Mouse (Mus musculus): ENCODE results near the gene 1600002K03Rik. TPM values are rescaled to one million over a fixed set of nuclear protein-coding genes. Genes with fewer than 3 reads are reported as not detected.
"Not testable (repeated sequence)": the region's sequence is repeated elsewhere in the genome, so short reads cannot be mapped to it uniquely, and the experiment has no call there.

1600002K03Rik gene
- polyA plus RNA-seq, 1 experiment from 2014 or later: 9.5 TPM

DNA sequence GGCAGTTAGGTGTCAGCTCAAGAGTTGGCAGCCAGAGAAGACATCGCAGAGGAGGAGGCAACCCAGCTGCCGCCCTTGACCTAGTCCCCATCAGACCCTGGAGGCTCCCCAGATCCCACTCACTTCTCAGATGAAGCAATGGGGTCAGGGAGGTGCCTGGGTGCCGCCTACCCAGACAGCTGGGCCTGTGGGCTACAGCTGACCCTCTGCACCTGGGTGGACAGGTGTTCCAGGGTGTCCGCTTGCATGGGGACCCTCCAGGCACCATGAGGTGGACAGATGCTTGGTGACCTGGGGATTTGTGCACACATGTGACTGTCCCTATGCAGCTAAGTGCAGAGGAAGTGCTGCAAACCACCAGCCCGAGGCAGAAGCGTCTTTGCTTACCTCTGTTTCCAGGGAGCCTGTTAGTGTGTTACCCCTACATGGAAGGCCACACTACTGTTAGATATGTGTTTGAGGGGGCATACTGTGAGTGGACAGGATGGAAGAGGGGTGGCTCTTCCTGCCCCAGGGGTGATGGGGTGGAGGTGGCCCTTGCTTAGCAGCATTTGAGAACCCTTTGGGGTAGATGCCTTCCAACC is 9.9 kb upstream of the 1600002K03Rik start:
- no peaks in the 10 kb centered on the region for H3K36me3 ChIP-seq
- no peak overlapping the region for H3K4me3 ChIP-seq (replicated peaks)
- ATAC-seq (ENCODE audit: insufficient number of reproducible peaks, insufficient read depth, low FRiP score, low TSS enrichment, low read depth): no peak
- no peaks in the 10 kb centered on the region for H3K9me3 ChIP-seq
- peak overlapping the region; percentile 95 for H3K27ac ChIP-seq
- H3K27me3 ChIP-seq: no peaks in the 10 kb centered on the region; the same call in 1 of the 2 replicates
- 0 out of 2 replicates have a peak overlapping the region, but pooled peaks have one; percentile 10 for H3K4me2 ChIP-seq
- H3K9ac ChIP-seq (replicated peaks): no peak overlapping the region
- 58% methylated on average over 6 of the region's 6 CpGs for WGBS
- H3K4me1 ChIP-seq (replicated peaks): peaks cover 76% of the 10 kb centered on the region

DNA sequence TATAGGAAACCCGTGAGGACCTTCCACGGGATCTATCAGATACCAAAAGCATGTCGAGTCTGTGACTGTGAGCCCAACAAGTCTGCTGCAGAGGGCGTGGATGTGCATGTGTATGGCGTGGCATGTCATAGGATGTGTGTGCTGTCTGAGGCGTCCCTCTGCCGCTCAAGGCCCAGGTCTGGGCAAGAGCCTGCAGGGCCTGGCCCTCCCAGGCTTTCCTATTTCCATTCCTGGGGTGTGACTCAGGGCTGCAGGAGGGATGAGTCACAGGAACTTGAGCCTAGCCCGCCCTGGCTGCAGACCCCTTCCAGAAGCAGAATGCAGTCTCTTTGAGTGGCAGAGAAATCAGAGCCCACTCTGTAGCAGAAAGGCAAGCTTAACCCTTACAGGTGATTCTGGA is 9.0 kb upstream of the 1600002K03Rik start:
- Histone ChIP-seq H3K4me3 (replicated peaks) (no peak overlapping the region), H3K4me2 (peak overlapping the region; percentile 89; the same call in 1 of the 2 replicates), H3K4me1 (replicated peaks) (peaks cover 71% of the 10 kb centered on the region), H3K27ac (no peak overlapping the region), H3K9me3 (no peaks in the 10 kb centered on the region), H3K9ac (replicated peaks) (no peak overlapping the region; the same call in 1 of the 2 replicates), H3K36me3 (no peaks in the 10 kb centered on the region), H3K27me3 (no peaks in the 10 kb centered on the region; the same call in 1 of the 2 replicates)
- ATAC-seq (ENCODE audit: insufficient number of reproducible peaks, insufficient read depth, low FRiP score, low TSS enrichment, low read depth): no peak
- 77% methylated on average over 8 of the region's 8 CpGs for WGBS

DNA sequence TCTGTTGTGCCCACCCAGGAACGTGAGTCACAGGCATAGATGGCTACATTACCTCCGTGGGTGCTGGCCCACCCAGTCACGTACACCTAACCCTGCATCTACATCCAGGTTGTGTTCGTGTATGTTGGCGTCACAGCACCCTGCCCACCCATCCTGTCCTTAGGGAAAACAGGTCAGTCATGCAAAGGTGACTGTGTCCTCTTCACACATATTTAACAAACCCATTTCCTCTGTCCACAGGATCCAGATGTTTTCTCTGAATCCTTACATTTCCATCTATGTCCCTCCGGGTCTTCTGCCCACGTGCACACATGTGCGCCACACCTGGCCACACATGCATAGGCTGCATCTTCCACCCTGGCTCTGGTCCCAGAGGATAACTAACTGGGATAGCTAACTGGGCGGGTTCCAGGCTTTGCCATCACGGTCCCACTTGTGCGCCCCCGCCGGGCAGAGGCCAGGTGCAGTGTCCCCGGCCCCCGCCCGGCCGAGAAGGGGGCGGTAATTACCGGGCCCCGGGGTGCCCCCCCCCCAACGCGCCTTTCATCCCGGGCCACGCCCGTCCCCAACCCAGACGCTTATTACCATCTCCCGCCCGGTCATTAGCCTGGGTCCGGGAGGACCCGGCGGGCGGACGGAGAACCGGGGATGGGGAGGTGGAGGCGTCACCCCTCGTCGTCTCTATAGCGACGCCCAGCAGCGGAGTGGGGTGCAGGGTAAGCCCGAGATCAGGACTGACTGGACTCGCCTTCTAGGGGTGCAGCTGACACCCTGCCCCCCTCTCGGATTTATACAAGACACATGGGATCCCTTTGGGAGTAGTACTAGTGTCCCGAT is 8.4 kb upstream of the 1600002K03Rik start:
- Histone ChIP-seq H3K9ac (replicated peaks) (peak overlapping the region; percentile 57), H3K4me2 (peak overlapping the region; percentile 89), H3K27ac (no peak overlapping the region; the same call in 1 of the 2 replicates), H3K36me3 (no peaks in the 10 kb centered on the region), H3K4me1 (replicated peaks) (peaks cover 71% of the 10 kb centered on the region), H3K4me3 (replicated peaks) (peak overlapping the region; percentile 41), H3K9me3 (no peaks in the 10 kb centered on the region), H3K27me3 (no peaks in the 10 kb centered on the region; the same call in 1 of the 2 replicates)
- WGBS: 7% methylated on average over 44 of the region's 44 CpGs
- ATAC-seq (ENCODE audit: insufficient number of reproducible peaks, insufficient read depth, low FRiP score, low TSS enrichment, low read depth): no peak

DNA sequence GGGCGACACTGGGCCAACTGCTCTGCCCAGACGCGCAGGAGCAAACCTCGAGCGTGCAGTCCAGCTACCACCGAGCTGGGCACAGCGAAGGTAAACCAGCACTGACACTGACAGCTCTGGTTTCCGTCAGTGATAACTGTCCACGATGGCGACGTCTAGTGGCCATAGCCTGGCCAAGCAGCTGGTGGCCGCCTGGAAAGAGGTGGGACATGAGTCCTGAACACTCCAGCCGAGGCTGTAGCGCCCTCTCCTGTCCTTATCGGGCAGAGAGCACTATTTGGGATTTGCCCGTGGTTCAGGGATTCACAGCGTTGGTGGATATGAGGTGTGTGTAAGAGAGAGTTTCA is 7.8 kb upstream of the 1600002K03Rik start:
- WGBS: under 1% methylated on average over 17 of the region's 17 CpGs
- H3K4me2 ChIP-seq: peak overlapping the region; percentile 89
- H3K4me3 ChIP-seq (replicated peaks): peak overlapping the region; percentile 41
- H3K36me3 ChIP-seq: peaks cover 4% of the 10 kb centered on the region
- no peaks in the 10 kb centered on the region for H3K9me3 ChIP-seq
- H3K4me1 ChIP-seq (replicated peaks): peaks cover 74% of the 10 kb centered on the region
- peak overlapping the region; percentile 57 for H3K9ac ChIP-seq (replicated peaks)
- H3K27me3 ChIP-seq: no peaks in the 10 kb centered on the region; the same call in 1 of the 2 replicates
- ATAC-seq (ENCODE audit: insufficient number of reproducible peaks, insufficient read depth, low FRiP score, low TSS enrichment, low read depth): peak; percentile 2; the same call in 1 of the 2 replicates
- H3K27ac ChIP-seq: peak overlapping the region; percentile 59

DNA sequence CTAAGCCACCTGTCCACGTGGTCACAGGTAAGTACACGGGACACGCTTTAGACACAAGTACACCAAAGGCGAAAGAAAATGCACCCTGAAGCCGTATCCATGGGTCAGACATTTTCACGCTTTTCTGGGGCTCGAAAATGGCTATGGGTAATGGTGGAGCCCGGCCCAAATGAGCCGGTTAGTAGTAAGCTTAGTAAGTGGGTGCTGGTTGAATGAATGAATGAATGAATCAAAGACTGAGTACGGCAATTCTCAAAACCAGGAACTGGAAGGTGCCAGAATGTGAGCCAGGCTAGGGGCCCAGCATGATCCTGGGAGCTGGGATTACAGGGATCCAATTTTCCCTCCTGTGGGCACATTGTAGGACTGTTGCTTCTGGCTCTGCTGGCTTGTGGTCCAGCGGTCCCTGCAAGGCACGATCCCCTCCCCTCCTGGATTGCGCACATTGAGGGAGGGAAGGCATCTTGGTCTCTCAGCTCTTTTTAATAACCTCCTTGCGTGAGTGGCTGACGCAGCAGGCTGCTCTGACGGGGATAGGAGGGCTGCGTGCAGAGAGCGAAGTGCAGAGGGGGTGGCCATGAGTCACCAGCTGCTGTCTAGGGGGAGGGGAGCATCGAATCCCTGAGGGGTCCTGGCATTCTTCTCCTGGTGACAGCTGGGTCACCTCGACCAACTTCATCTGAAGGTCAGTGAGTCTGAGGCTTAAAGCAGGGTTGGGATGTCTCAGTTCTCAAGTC is 7.2 kb upstream of the 1600002K03Rik start, which contains the start of gene Cirbp:
Gene Cirbp (plus strand): TSS at position 594 of the 737 bp plus-strand sequence.
- Histone ChIP-seq H3K4me1 (replicated peaks) (peaks cover 72% of the 10 kb centered on the region), H3K27ac (peak within 1 kb of the TSS; percentile 99), H3K36me3 (peaks cover 10% of the 10 kb centered on the region), H3K4me2 (peak within 1 kb of the TSS; percentile 90), H3K9me3 (no peaks in the 10 kb centered on the region), H3K9ac (replicated peaks) (peak within 1 kb of the TSS; percentile 57), H3K4me3 (replicated peaks) (peak within 1 kb of the TSS; percentile 41), H3K27me3 (no peaks in the 10 kb centered on the region; the same call in 1 of the 2 replicates)
- no peak for ATAC-seq (ENCODE audit: insufficient number of reproducible peaks, insufficient read depth, low FRiP score, low TSS enrichment, low read depth)
- WGBS: 15% methylated on average over 20 of the region's 20 CpGs

DNA sequence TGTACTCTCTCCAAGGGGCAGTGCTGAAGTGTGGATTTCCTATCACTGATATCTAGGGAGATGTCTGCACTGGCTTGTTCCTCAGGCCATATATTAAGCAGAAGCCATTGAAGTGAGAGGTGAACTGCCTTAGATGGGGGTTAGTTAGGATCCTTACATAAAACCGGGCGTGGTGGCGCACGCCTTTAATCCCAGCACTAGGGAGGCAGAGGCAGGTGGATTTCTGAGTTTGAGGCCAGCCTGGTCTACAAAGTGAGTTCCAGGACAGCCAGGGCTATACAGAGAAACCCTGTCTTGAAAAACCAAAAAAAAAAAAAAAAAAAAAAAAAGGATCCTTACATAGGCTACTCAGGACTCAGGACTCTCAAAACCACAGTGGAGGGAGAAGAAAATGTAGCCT is 6.6 kb upstream of the 1600002K03Rik start:
- WGBS: 91% methylated on average over 4 of the region's 4 CpGs
- not testable (repeated sequence) for ATAC-seq (ENCODE audit: insufficient number of reproducible peaks, insufficient read depth, low FRiP score, low TSS enrichment, low read depth); H3K27ac ChIP-seq; H3K27me3 ChIP-seq; H3K9me3 ChIP-seq
- Histone ChIP-seq H3K9ac (replicated peaks) (0 out of 2 replicates have a peak overlapping the region, but pooled peaks have one; percentile 57), H3K4me1 (replicated peaks) (peaks cover 66% of the 10 kb centered on the region), H3K4me3 (replicated peaks) (peak overlapping the region; percentile 41), H3K4me2 (0 out of 2 replicates have a peak overlapping the region, but pooled peaks have one; percentile 89), H3K36me3 (peaks cover 15% of the 10 kb centered on the region)

DNA sequence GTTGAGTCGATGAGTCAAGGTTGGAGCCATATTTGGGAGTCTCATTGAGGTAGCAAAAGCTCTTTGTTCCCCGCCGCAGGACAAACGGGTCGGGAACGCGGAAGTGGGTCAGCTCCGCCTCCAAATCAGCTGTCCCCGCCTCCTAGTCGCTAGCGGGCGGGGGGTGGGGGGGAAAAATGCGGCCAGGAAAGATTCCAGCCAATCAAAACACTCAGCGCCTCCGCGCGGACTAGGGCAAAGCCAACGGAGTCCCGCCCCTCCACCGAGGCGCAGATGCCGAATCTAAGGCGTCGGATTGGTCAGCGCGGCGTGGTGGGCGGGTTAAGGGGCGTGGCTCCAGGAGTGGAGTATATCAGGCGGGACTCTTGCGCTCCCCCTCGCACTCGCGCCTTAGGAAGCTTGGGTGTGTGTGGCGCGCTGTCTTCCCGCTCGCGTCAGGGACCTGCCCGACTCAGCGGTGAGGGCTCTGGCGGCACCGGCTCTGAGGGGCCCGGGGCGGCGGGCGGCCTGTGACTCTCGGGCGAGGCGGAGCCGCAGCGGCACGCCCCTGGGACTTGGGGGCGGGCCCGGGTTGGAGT is 5.2 kb upstream of the 1600002K03Rik start:
- Histone ChIP-seq H3K4me1 (replicated peaks) (peaks cover 64% of the 10 kb centered on the region), H3K27ac (peak overlapping the region; percentile 99), H3K9ac (replicated peaks) (peak overlapping the region; percentile 98), H3K9me3 (no peaks in the 10 kb centered on the region), H3K4me3 (replicated peaks) (peak overlapping the region; percentile 85), H3K4me2 (peak overlapping the region; percentile 90), H3K36me3 (peaks cover 29% of the 10 kb centered on the region), H3K27me3 (no peaks in the 10 kb centered on the region; the same call in 1 of the 2 replicates)
- under 1% methylated on average over 55 of the region's 55 CpGs for WGBS
- ATAC-seq (ENCODE audit: insufficient number of reproducible peaks, insufficient read depth, low FRiP score, low TSS enrichment, low read depth): peak; percentile 86

DNA sequence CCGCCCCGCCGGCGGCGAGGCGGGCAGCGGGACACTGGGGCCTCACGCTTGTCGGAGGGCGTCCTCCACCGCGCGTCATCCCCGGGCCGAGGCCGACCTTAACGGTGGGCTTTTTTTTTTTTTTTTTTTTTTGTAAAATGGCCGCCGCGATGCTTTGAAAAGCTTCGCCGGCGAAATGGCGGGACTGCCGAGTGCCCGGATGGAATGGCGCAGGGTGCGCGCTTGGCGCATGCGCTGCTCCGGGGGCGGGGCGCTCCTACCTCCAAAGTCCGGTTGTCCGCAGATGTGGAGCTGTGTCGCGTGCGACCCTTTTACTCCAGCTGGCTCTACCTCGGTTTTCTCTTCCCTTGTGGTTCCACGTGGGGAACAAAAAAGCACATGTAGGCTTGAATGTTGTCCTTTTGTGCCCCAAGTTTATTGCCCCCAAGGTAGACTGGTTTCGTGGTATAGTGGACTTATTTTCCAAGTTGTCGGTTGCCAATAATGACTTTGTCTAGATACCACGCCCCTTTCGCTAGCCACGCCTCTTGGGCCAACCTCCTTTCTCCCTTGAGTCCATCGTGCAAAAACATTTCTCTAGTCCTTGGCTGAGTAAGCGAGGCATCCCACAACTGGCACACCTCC is 4.6 kb upstream of the 1600002K03Rik start:
- H3K4me2 ChIP-seq: peak overlapping the region; percentile 90
- ATAC-seq (ENCODE audit: insufficient number of reproducible peaks, insufficient read depth, low FRiP score, low TSS enrichment, low read depth): peak; percentile 32; the same call in 1 of the 2 replicates
- WGBS: under 1% methylated on average over 43 of the region's 48 CpGs
- peaks cover 29% of the 10 kb centered on the region for H3K36me3 ChIP-seq
- no peaks in the 10 kb centered on the region for H3K9me3 ChIP-seq
- H3K9ac ChIP-seq (replicated peaks): peak overlapping the region; percentile 98
- peaks cover 61% of the 10 kb centered on the region for H3K4me1 ChIP-seq (replicated peaks)
- peak overlapping the region; percentile 85 for H3K4me3 ChIP-seq (replicated peaks)
- H3K27ac ChIP-seq: peak overlapping the region; percentile 99
- H3K27me3 ChIP-seq: no peaks in the 10 kb centered on the region; the same call in 1 of the 2 replicates

DNA sequence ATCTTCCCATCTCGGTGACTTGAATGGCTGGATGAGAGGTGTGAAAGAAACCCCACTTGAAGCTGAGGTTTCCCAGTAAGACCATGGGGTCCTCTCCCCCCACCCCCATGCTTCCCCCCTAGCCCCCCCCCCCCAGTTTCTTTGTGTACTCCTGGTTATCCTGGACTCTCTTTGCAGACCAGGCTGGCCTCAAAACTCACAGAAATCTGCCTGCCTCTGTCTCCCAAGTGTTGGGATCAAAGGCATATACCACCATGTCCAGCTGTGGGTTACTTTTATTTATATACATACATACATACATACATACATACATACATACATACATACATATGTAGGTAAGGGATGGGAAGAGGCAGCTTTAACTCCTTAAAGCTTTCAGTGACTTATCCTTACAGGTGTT is 3.7 kb upstream of the 1600002K03Rik start:
- peaks cover 29% of the 10 kb centered on the region for H3K36me3 ChIP-seq
- peak overlapping the region; percentile 85 for H3K4me3 ChIP-seq (replicated peaks)
- ATAC-seq (ENCODE audit: insufficient number of reproducible peaks, insufficient read depth, low FRiP score, low TSS enrichment, low read depth): no peak
- H3K9ac ChIP-seq (replicated peaks): peak overlapping the region; percentile 98
- H3K27me3 ChIP-seq: no peaks in the 10 kb centered on the region; the same call in 1 of the 2 replicates
- H3K4me1 ChIP-seq (replicated peaks): peaks cover 56% of the 10 kb centered on the region
- H3K9me3 ChIP-seq: no peaks in the 10 kb centered on the region
- peak overlapping the region; percentile 90 for H3K4me2 ChIP-seq
- 67% methylated on average over 1 of the region's 1 CpGs for WGBS
- no peak overlapping the region for H3K27ac ChIP-seq

DNA sequence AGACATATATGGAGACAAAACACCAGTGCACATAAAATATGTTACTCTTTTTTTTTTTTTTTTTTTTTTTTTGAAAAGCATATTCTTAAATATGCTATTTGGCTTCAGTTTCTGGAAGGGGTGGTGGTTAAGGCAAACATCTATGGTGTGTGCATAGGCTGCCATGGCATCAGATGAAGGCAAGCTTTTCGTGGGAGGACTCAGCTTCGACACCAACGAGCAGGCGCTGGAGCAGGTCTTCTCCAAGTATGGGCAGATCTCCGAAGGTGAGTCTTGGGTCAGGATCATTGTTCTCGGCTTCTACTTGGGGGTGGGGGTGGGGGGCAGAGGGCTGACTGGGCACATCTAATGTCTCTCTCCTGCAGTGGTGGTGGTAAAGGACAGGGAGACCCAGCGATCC is 3.1 kb upstream of the 1600002K03Rik start:
- Histone ChIP-seq H3K9me3 (no peaks in the 10 kb centered on the region), H3K36me3 (peaks cover 31% of the 10 kb centered on the region), H3K4me3 (replicated peaks) (no peak overlapping the region), H3K27ac (no peak overlapping the region), H3K4me2 (no peak overlapping the region), H3K9ac (replicated peaks) (no peak overlapping the region), H3K27me3 (no peaks in the 10 kb centered on the region; the same call in 1 of the 2 replicates), H3K4me1 (replicated peaks) (peaks cover 51% of the 10 kb centered on the region)
- 94% methylated on average over 7 of the region's 7 CpGs for WGBS
- ATAC-seq (ENCODE audit: insufficient number of reproducible peaks, insufficient read depth, low FRiP score, low TSS enrichment, low read depth): no peak

Data from limb, embryonic 12.5 days (tissue).